Mouse (Mus musculus) bone marrow macrophage, adult 2 months (primary cell): ENCODE measurements around the gene Trim40.

Source experiments
- CTCF ChIP-seq: IDR thresholded peaks from 2 replicates; pipeline ENCODE4 v1.5.1; 2012; ENCODE audit warnings: low read depth, mild to moderate bottlenecking, low read length, moderate library complexity
- POLR2A ChIP-seq: IDR thresholded peaks from 2 replicates; pipeline ENCODE4 v1.6.1; 2012; ENCODE audit warnings: mild to moderate bottlenecking, low read depth, low read length, borderline replicate concordance

- TF ChIP-seq CTCF, result no peak
- TF ChIP-seq POLR2A, result no peak
Measured at GRCm38 (mm10) chr17:36892362-36892761, 2.4 kb upstream of the Trim40 start.
